Mouse (Mus musculus): Measurements from ENCODE around the gene Dld.

GRCm38 (mm10) chr12:31327139-31327538 is 24.1 kb downstream of the Dld start:
- TF ChIP-seq CTCF (IDR thresholded peaks at IDR 0.05; ENCODE audit: low read depth, low read length) = no peak
- TF ChIP-seq TAL1 (conservative IDR thresholded peaks at IDR 0.05; ENCODE audit: low read depth, low read length) = no peak
- no peak for TF ChIP-seq GATA1 (IDR thresholded peaks at IDR 0.05; ENCODE audit: borderline replicate concordance, low read length)
- no peak for TF ChIP-seq GATA2 (IDR thresholded peaks at IDR 0.05; ENCODE audit: borderline replicate concordance, low read depth, low read length)
